ENCODE assay signal across 22 mouse cellular contexts in genomic region chr2:69228635-69229034, GRCm38 (mm10). TPM values are rescaled to one million over a fixed set of nuclear protein-coding genes. Genes with fewer than 3 reads are reported as not detected.
"Had no signal": no experiment of that assay in that cellular context is flagged by ENCODE, and none has a peak within 500 bp of the region (broad histone marks: within the 10 kb centered on the region; RNA-seq: fewer than 3 reads in every experiment).

No protein-coding gene starts in this region.

- H3K4me1 ChIP-seq: limb, embryonic 15.5 days; liver, embryonic 12.5 days; midbrain, embryonic 12.5 days had no signal

- H3K27ac ChIP-seq: limb, embryonic 15.5 days; liver, embryonic 12.5 days; midbrain, embryonic 12.5 days had no signal

- H3K27me3 ChIP-seq: limb, embryonic 15.5 days; liver, embryonic 12.5 days; midbrain, embryonic 12.5 days had no signal

- H3K9ac ChIP-seq: limb, embryonic 15.5 days; liver, embryonic 12.5 days; lung, embryonic 14.5 days; midbrain, embryonic 12.5 days had no signal

- H3K4me3 ChIP-seq: limb, embryonic 15.5 days; liver, embryonic 12.5 days; midbrain, embryonic 12.5 days had no signal

- H3K4me2 ChIP-seq: limb, embryonic 15.5 days; liver, embryonic 12.5 days; lung, embryonic 14.5 days; midbrain, embryonic 12.5 days had no signal

- H3K9me3 ChIP-seq: limb, embryonic 15.5 days; liver, embryonic 12.5 days; midbrain, embryonic 12.5 days had no signal

- DNase-seq: kidney, adult 8-10 months; kidney, postnatal 25 days; layer of hippocampus, adult 9-11 months; layer of hippocampus, postnatal 36 days; lung, embryonic 14.5 days; lung, postnatal 10 days; lung, postnatal 4 days; right cerebral cortex, adult 18-20 months; right cerebral cortex, postnatal 25 days; thymus, postnatal 36 days had no signal

- H3K36me3 ChIP-seq: limb, embryonic 15.5 days; liver, embryonic 12.5 days; midbrain, embryonic 12.5 days had no signal

- ATAC-seq: intestine, postnatal 0 days; liver, embryonic 12.5 days had no signal

RNA-seq across cellular contexts. Expression of gene G6pc2, which starts 17.8 kb away (rescaled TPM):
- total RNA-seq: layer of hippocampus, adult 18-20 months; layer of hippocampus, postnatal 36 days; left cerebral cortex, adult 8-10 months; left cerebral cortex, postnatal 25 days; megakaryocyte, adult 5-6 weeks had no signal
- polyA plus RNA-seq: intestine, postnatal 0 days; limb, embryonic 15.5 days; liver, embryonic 12.5 days; liver, embryonic 16.5 days; lung, embryonic 14.5 days; neural tube, embryonic 11.5 days; small intestine, adult 2 months; thymus, postnatal 0 days had no signal
